Mouse (Mus musculus): ENCODE measurements around the gene Klhdc8a.

The Klhdc8a gene

DNA sequence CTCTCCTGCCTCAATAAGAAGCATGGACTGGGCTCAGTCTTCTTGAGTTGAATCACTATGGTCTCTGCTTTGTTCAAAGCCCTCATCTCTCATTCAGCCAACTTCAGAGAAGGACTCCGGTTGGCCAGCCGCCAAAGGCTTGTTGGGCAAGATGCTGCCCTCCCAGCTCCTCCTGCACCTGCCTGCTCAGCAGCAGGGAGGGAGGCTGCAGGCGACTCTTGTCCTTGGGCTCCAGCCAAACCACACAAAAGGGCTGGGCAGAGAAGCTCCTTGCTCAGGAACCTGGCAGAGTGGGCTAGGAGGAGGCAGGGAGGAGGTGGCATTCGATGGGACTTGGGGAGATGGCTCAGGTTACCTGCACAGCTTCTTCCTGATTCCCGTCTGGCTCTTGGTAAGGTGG lies 20.8 kb downstream of the Klhdc8a start:
- DNase-seq: peak; percentile 72

DNA sequence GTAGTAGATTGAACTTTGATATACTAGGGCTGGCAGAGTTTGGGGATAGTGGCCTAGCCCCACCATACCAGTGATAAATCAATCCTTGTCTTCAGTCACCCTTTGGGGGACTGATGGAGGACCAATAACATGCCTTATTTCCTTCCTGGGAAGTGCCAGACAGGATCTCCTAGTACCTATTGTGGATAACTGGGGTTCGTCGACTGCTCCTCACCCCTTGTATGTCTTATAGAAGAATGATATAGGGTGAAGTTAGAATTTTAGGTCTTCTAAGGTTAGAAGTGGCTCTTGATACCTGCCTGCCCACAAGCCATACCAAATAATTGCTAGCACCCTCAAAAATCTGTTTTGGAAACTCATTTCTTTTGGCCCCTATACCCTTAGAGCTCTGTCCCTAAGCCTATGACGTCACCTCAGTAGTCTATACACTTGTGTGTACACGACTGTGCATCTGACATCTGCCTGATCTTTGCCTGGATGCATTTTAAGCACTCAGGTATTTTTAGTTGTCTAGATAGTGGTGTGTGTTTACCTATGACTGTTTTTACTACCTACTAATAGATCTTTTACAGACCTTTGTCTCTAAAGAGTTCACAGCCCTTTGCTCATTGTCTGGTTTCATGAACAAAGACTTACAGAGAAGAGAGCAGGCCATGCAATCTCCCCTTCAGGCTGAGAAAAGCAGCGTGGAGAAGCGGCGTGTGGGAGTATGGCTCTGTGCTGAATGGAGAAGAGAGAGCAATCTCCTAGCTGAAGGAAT lies 23.6 kb downstream of the Klhdc8a start:
- DNase-seq: no peak

DNA sequence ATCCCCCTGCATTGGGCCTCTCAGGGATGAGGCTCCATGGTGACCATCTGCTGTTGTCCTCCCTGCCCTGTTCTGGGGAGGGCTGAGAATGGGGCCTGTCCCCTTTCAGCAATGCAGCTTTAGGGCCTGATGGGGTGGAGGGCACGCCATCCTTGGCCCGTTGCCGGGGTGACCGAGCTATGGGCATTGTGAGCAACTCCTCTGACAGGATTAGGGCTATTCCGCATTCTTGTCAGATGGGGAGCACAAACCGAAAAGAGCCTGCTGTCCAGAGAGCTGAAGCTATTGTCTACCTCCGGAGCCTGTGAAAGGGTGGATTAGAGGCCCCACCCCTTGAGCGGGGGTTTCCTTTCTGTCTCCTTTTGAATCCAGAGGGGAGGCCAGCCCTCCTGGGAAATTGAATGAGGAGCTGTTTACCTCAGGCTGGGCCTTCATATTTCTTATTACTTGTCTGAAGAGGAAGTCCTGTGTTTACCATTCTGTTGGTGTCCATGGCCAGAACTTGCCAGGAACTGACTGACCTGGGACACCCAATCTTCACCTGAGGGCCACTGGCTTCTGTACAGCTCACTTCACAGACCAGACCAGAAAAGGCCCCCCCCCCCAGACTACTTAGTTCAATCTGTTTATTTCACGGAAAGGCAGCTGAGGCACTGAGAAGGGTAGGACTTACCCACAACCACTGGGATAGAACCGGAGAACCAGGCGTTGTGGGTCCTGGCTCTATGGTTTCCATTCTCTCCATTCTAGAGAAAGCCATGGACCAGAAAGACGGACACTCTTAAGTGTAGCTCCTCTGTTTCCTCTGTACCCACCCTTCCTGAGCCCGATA lies 24.5 kb downstream of the Klhdc8a start:
- DNase-seq: no peak

DNA sequence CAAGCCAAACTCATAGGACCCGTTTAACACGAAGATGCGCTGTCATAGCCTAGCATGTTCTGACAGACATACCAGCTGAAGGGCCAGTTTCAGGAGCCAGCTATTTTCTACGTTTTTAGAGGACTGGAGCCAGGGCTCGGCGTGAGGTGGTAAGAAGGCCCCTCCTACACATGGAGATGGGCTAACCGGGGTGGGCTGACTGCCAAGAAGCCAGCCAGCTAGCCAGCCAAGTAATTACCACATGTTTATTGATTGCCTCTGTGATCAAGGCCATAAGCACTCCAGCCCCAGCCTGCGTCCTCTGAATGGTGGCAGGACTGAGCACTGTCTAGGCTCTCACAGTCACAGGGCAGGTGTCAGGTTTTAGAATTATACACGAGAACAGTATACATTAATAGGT lies 28.4 kb downstream of the Klhdc8a start:
- no peak for DNase-seq

DNA sequence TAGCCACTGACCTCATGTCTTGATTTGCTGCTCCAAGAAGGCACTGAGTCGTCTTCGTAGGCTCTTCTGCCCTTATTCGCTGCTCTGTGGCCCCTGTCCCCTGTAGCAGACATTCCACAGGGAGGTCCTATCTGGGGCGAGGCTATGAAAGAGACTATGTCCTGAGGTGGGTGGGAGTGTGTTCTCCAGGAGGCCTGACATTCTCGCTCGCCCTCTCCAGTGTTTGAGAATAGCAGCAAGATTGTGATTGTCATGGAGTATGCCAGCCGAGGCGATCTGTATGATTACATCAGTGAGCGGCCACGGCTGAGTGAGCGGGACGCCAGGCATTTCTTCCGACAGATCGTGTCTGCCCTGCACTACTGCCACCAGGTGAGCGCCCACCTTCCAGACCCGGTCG lies 29.1 kb downstream of the Klhdc8a start:
- no peak for DNase-seq

DNA sequence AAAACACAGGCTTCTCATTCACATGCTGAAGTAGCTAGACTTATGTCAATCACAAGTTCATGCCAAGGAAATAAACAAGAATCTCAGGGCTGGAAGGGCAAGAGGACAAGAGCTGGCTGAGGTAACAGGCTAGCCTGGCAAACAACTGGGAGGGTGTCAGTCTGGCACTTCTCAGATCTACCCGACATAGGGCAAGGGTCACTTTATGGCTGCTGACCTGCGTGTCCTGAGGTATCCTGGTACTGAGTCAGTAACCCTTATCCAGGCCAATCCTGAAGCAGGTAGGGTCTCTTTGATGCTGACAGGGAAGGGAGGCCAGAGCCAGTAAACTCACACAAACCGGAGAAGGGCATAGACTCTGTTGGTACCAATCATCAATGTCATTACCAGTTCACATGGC lies 30.1 kb downstream of the Klhdc8a start:
- no peak for DNase-seq

DNA sequence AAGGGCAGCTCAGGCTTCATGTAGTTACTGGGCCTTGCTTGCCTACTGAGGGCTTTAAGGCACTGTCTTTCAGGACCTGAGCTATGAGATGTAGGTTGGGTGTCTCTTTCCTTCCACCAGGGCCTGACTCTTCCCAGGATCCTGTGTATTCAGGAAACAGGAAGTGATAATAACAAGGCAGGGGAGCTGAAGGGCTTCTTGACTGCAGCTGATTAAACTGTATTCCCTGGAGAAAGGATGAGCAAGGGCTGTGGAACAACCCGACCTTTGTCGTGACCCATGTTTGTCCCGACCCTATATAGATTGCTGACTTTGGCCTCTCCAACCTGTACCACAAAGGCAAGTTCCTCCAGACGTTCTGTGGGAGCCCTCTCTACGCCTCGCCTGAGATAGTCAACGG lies 31.2 kb downstream of the Klhdc8a start:
- no peak for DNase-seq

DNA sequence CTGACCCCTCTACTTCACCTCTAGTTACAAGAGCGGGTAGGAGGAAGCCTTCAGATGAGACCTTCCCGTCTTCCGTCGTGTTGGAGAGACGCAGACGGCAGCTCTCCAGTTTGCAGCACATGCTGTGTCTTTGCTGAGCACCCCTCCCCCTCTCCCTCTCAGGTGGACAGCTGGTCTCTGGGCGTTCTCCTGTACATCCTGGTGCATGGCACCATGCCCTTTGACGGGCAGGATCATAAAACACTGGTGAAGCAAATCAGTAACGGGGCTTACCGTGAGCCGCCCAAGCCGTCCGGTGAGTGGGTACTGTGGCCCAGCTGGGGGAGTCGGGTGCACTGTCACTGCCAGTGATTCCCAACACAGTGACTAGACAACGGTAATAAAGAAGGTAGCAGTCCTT lies 32.0 kb downstream of the Klhdc8a start:
- DNase-seq: peak; percentile 44

DNA sequence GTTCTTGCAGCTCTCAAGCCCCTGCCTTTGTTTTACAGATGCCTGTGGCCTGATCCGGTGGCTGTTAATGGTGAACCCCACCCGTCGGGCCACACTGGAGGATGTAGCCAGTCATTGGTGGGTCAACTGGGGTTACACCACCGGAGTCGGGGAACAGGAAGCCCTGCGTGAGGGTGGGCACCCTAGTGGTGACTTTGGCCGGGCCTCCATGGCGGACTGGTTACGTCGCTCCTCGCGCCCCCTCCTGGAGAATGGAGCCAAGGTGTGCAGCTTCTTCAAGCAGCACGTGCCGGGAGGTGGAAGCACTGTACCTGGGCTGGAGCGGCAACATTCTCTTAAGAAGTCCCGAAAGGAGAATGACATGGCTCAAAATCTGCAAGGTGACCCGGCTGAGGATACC lies 32.9 kb downstream of the Klhdc8a start:
- no peak for DNase-seq

DNA sequence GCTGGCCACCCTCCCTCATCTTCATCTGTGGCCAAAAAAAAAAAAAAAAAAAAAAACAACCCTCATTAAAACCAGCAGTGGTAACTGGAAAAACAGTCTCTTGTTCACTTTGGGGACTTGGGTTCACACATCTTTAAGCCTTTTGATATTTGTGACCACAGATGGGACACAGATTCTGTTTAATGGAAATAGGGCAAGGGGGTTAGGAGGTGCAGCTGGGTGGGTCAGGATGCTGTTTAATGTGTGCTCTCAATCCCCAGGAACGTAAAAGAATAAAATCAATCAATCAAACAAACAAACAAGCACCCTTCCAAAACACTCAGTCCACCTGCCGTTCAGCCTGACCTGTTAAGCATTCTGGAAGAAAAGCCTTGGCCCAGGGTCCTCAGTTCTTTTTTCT lies 34.8 kb downstream of the Klhdc8a start:
- no peak for DNase-seq

DNA sequence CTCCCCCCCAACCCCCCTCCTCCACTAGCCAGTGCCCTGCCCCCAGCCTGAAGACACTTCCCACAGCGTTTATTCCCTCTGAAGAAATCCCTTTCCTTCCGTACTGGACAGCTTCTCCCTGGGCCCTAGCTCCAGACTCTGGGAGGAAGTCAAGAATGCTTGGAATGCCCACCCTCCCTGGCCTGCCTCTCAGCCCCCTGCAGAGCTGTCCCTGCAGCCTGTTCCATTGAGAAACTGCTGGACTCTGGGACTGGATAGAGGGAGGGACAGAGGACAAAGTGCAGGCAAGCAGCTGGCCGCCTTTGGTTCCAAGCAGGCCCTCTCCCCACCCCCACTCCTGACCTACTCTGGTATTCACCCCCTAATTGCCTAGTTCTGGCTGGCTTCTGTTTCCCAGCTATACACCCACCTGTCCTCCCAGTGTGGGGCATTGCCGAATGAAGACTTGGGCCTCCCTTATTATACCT lies 35.3 kb downstream of the Klhdc8a start:
- no peak for DNase-seq

DNA sequence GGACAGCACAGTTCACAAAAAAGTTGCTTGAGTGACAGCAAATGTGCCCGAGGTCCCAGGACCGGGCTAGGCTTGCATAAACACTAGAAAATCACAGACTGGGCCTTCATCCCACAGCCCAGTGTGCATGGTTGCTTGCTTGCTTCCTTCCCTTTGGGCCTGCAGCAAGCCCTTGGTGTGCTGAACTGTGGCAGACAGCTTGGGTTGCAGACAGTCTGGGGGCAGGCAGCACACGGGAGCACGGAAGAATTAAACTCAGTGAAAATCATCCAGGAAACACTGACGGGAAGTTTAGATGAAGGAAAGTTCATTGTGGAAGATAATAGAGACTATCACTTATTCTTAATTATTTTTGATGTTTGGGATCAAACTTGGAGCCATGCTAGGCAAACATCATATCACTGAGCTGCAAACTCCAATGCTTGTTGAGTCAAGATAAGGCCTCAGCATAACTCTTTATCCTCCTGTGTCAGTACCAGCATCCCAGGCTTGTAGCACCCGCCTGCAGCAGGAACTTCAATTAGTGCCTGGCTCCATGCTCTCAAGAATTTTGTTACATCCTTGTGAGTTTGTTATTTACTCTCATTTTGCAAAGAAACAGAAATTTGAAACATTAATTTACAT lies 35.9 kb downstream of the Klhdc8a start:
- DNase-seq: no peak

DNA sequence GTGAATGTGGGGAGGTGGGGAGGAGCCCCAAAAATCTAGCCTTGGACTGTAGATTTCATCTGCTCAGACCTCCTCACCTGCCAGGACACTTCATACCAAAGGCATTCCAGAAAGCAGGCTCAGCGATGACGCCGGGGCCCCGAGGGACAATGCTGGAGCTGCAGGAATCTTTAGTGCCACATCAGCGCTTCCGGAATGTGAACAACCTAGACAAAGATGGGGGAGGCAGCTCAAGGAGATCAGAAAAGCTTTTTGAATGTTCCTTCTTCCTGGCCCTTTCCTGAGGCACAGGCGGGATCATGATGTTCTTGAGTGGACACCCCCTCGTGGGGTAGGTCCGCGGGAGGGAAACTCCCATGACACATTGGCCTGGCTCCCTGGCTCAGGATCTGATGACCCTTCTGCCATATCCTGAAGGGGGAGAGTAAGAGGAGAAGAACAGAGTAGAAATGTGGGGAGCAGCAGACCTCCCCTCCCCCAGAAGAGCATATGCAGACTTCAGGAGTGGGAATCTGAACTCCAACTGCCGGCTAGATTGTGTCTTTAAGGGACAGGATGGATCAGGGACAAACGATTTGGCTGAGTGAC lies 37.0 kb downstream of the Klhdc8a start:
- DNase-seq: no peak

DNA sequence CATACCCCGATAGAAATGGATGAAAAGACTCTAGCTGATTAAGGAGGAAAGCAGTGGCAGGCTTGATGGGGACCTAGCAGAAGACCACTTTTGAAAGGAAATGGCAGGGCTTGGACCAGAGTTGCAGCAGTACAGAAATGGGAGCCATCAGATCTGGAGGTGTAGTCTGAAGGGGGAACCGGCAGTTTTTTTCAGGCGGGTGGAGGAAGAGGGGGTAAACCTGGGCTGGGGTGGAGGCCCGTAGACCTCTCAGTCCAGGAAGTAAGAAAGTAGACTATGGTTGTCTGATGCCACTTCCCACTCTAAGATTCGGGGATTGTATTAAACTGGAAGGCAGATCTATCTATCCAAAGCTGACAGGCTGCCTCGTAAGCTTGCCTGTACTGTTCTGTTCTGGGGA lies 38.5 kb downstream of the Klhdc8a start:
- DNase-seq: no peak

DNA sequence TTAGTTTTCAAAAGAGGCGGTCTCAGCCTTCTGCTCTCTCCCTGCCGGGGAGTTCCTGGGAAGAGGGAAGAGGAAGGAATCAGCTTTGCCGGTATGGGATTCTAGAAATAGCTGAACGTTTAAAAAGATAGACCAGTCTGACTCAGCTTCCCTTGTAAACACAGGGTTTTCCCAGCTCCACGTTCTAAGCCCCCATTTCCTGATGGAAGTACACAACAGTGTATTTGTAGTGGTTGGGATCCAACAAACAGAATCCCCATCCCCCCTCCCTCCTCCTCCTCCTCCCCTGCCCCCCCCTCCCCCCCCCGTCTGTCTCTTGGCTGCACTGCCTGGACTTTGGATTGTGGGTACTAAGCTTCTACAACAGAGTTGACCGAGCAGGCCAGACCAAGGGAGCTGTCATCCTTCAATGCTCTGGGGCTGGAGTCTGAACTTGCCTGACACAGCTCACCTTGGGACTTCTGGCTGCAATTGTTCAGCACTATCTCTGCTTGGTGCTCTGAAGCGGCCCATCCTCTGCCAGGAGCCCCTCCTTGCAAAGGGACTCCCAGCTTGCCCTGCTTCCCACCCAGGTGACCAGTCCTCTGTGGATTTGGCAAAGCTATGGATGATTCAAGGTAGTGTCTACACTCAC lies 39.7 kb downstream of the Klhdc8a start:
- DNase-seq: no peak

DNA sequence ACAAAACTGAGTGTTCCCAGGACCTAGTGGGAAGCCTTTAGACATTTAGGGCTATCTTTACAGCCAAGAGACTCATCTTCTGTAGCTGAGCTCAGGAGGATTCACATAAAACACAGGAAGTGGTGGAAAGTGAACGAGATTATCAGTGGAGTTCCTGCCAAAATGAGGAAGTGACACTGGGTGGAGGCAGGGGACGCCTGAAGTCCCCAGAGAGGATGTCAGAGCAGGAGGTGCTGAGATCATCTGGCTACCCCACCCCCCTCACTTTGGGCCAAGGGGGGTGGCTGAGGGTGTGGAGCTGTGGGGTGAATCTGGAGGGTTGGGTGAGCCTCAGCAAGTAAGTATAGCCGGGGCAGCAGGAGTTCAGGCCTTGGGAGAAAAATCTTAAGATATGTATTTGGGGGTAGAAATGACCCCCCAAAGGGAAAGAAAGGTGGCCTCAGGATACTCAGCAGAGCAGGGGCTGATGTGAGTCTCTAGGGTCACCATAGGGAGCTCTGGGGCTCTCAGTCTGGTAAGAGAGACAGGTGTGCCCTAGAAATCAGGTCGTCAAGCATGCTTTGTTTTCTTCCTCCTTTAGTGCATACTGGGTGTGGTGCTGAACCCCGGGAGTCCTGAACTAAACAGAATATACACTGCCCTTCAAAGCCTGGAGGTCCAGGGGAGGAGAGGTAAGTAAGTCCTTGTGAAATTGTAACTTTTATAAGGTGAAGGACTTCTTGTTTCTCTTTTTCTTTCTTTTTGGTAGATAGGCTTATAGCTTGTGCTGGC lies 43.5 kb downstream of the Klhdc8a start:
- no peak for DNase-seq

DNA sequence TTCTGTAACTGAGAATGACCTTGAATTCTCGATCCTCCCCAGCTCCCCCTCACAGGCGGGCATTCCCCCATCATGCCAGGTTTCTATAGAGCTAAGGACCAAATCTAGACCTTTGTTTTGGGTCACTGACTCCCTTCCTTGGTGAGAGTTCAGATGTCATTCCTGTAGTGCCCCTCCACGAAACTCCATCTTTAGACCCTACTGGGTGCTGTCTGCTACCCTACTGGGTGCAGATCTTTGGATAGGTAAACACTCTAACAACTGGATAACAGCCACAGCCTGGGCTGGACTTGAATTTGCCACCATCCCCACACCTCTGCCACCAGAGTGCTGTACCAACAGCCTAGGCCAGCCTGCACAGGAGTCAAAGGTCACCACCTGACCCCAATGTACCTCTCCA lies 44.1 kb downstream of the Klhdc8a start:
- DNase-seq: no peak

DNA sequence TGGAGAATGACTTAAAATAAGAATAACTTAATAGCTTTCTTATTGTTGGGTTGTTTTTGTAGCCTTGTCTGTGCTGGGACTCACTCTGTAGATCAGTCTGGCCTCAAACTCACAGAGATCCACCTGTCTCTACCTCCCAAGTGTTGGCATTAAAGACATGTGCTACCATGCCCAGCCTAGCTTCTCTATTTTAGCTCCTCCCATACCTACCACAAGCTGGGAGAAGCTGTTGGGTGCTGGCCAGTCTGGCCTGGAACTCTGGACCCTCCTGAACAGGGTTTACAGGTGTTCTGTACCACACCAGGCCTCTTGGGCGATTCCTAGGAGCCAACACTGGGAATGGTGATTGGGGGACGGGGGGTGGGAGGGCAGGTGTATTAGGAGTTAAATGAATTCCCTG lies 44.8 kb downstream of the Klhdc8a start:
- no peak for DNase-seq

DNA sequence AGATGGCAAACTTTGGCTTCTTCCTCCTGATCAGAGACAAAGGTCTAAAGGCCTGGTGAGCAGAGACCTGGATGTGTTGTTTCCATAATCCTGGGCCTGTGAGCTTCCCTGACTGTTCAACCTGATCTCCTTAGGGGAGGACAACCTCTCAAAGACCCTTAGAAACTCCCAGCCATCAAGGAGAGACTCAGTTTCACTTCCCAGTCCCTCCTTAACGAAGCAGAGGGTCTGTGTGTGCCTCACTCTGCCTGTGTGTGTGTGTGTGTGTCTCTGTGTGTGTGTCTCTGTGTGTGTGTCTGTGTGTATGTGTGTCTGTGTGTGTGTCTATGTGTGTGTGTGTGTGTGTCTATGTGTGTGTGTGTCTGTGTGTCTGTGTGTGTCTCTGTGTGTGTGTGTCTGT lies 45.2 kb downstream of the Klhdc8a start:
- DNase-seq: no peak

DNA sequence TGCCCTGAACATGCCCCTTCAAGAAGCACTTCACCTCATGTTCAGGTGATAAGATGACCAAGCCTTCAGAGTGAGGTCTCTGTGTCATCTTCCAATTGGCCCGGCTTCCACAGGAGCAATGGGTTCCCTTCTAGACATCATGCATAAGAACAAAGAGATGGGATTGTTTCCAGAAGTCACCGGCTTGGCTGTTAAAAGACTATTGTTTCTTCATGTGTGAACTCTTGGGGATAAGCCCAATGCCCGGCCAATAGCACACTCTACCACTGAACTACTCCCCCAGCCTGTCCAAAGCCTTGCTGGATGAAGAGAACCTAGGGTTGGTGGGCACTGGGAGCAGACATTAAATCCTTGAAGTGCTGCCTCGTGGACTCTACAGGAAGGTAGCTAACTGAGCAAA lies 47.1 kb downstream of the Klhdc8a start:
- no peak for DNase-seq

DNA sequence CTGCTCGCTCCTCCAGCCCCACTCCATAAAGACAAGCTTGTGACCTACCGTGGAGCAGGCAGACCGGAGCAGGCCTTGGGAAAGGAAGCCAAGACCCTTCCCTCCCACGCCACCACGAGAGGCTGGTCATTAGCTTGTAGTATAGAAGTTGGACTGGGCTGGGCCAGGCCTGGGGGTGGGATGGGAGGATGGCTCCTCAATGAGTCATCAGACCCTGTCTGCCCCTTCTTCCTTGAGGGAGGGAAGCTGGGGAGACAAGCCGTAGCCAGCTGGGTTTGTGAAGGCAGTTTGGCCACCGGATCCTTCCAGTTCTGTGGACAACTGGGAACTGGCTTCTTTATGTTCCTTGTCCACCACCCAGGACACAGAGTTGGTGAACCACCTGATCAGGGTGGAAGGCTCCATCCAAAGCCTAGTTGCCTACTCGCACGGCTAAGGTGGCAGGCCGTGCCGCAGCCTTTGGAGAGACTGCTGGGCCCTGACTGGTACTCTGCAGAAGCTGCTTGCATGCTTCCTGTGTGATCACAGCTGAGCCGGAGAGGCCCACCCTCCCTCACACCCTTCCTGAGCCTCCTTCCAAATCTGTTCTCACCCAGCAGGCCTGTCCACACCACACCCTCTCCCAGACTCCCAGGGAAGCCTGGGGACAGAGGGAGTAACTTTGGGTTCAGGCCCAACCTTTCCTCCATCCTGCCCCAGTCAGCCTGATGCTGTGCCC lies 47.9 kb downstream of the Klhdc8a start:
- DNase-seq: no peak

DNA sequence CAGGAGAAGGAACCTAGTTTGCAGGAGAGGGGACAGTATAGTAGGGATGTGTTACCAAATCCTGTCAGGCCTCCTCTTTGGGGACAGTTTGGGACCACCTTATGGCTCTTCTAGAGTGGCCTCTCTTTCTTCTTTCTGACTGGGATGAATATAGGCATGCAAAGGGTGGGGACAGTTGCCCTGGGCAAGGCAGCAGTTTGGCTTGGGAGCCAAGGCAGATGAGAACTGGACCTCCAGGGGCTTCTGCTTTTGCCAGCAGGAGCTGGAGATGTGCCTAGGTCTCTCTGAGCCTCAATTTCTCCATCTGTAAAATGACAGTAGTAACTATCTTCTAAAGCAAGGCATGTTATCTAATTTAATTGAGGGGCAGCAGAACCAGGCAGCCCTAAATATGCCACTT lies 48.5 kb downstream of the Klhdc8a start:
- DNase-seq: no peak

Measured in cerebellum, adult 11 months (tissue).